Mouse (Mus musculus): ENCODE measurements around the gene Gm28510. TPM values are rescaled to one million over a fixed set of nuclear protein-coding genes. Genes with fewer than 3 reads are reported as not detected.
"Not testable (repeated sequence)": the region's sequence is repeated elsewhere in the genome, so short reads cannot be mapped to it uniquely, and the experiment has no call there.

Gm28510 gene
- not detected in 2 replicates for polyA plus RNA-seq (2016; fragmentation: Nextera tagmentation; extraction: Ambion mirVana)

DNA sequence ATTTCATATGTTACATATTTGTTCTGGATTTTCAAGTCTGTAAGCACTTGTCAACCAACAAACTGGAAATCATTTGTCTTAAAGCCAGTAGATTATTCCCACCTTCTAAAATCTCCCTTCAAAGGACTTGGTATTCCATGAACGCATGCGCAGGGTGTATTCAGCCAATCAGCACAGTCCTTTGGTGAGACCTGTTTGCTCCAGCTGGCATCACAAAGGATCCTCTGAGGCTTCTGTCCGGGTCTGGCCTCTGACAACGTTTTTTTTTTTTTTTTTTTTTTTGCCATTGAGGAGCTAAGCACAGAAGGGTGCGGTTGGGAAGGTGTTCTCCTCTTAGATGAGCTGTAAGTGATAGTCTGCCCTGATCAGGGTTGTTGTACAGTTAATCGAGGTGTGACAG is at the start of gene Gm28510:
Gm28510 (plus strand) TSS at position 301 of the 400 bp plus-strand sequence.
- WGBS: no CpG with 5 or more reads among the region's 6 CpGs
- DNase-seq (ENCODE audit: extremely low spot score, low spot score): not testable (repeated sequence)

More for the DNA sequence above, at the start of gene Gm28510:
- H3K36me3 ChIP-seq (replicated peaks); H3K27ac ChIP-seq; H3K4me1 ChIP-seq; H3K4me3 ChIP-seq; H3K9me3 ChIP-seq; H3K27me3 ChIP-seq (ENCODE audit: poor library complexity, severe bottlenecking): not testable (repeated sequence)

Other genes starting within 250 kb of the Gm28510 start
- gene Gm20834, start 88.1 kb upstream of the Gm28510 start, polyA plus RNA-seq (2016; fragmentation: Nextera tagmentation; extraction: Ambion mirVana): not detected in 2 replicates
- gene Gm20737, start 123.3 kb downstream of the Gm28510 start, polyA plus RNA-seq (2016; fragmentation: Nextera tagmentation; extraction: Ambion mirVana): not detected in 2 replicates
- gene Gm21775, start 140.7 kb downstream of the Gm28510 start, polyA plus RNA-seq (2016; fragmentation: Nextera tagmentation; extraction: Ambion mirVana): not detected in 2 replicates
- not detected in 2 replicates for gene Gm21900, start 203.6 kb downstream of the Gm28510 start, polyA plus RNA-seq (2016; fragmentation: Nextera tagmentation; extraction: Ambion mirVana)

Measured in forebrain, embryonic 10.5 days (tissue).